Mouse (Mus musculus) forebrain, embryonic 12.5 days (tissue): ENCODE measurements around the gene Smarcc2. TPM values are rescaled to one million over a fixed set of nuclear protein-coding genes. Genes with fewer than 3 reads are reported as not detected.

Experiments used
- ATAC-seq: fragments of 200-750 bp; cut with Nextera tagmentation; 2 replicates; pipeline ENCODE4 v1.8.0; 2017; ENCODE audit warnings: moderate TSS enrichment; ENCODE audit not compliant: low FRiP score
- H3K27ac ChIP-seq: fragments of 300-500 bp; sonication (generic); 2 replicates; pipeline ENCODE4 v1.5.1; 2016; ENCODE audit warnings: mild to moderate bottlenecking
- H3K27me3 ChIP-seq: fragments of 300-500 bp; sonication (generic); 2 replicates; pipeline ENCODE4 v1.6.1; 2016; ENCODE audit warnings: mild to moderate bottlenecking
- H3K36me3 ChIP-seq: fragments of 300-500 bp; sonication (generic); replicated peaks from 2 replicates; pipeline ENCODE4 v1.6.1; 2016; ENCODE audit warnings: mild to moderate bottlenecking
- H3K4me1 ChIP-seq: fragments of 300-500 bp; sonication (generic); 2 replicates; pipeline ENCODE4 v1.6.1; 2016
- H3K4me2 ChIP-seq: fragments of 300-500 bp; sonication (generic); 2 replicates; pipeline ENCODE4 v1.6.1; 2016; ENCODE audit warnings: mild to moderate bottlenecking, moderate library complexity
- H3K4me3 ChIP-seq: fragments of 300-500 bp; sonication (generic); replicated peaks from 2 replicates; pipeline ENCODE4 v1.5.1; 2016; ENCODE audit warnings: mild to moderate bottlenecking
- H3K9ac ChIP-seq: fragments of 300-500 bp; sonication (generic); 2 replicates; pipeline ENCODE4 v1.6.1; 2016; ENCODE audit warnings: mild to moderate bottlenecking
- H3K9me3 ChIP-seq: fragments of 300-500 bp; sonication (generic); 2 replicates; pipeline ENCODE4 v1.6.1; 2016
- WGBS: fragments of 180-500 bp; shearing (Covaris S2); methylation state at CpG from one replicate; pipeline ENCODE4 v1.1.7; 2016; 5-methylcytosine and 5-hydroxymethylcytosine counted together
- polyA plus RNA-seq: library from polyadenylated mRNA; unstranded; fragments of >200 nt; fragmentation: Nextera tagmentation; extraction: Ambion mirVana; gene quantifications from 2 replicates; pipeline ENCODE4 v1.2.1, GENCODE M21; 2016

The Smarcc2 gene
- polyA plus RNA-seq, 1 experiment from 2014 or later: 189 TPM

DNA sequence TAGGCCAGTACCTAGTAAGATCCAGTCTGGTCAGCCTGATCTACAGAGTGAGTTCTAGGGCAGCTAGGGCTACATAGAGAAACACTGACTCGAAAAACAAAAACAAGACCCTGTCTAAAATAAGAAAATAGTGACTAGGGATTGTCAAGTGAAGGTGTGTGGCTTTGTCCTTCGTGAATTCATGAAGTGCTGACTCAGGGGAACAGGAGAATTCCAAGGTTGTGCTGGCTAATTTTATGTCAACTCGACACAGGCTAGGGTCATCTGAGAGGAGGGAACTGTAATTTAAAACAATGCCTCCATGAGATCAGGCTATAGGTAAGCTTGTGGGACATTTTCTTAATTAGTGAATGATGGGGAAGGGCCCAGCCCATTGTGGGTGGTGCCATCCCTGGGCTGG lies 4.6 kb upstream of the Smarcc2 start:
- Histone ChIP-seq H3K4me1 (no peaks in the 10 kb centered on the region), H3K4me2 (no peak overlapping the region), H3K27me3 (no peaks in the 10 kb centered on the region; the same call in 1 of the 2 replicates), H3K27ac (no peak overlapping the region), H3K9me3 (no peaks in the 10 kb centered on the region), H3K36me3 (no peaks in the 10 kb centered on the region), H3K9ac (no peak overlapping the region), H3K4me3 (no peak overlapping the region)
- ATAC-seq: no peak
- WGBS: 72% methylated on average over 3 of the region's 3 CpGs

DNA sequence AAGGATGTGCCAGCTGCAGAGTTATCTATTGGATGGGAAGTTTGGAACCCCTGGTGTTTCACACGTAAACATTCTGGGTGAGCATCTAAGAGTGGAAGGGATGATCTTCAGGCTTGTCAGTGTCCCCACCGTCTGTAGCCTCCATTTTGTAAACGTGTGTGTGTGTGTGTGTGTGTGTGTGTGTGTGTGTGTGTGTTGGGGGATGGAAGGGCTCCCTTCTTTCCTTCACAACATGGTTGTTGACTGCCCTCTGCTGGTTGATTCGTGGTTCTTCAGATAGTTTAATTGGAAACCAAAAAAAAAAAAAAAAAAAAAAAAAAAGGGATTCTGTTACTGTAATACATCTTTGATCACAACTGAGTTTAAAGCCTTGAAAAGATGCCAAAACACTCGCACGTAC lies 3.8 kb upstream of the Smarcc2 start:
- Histone ChIP-seq H3K9ac (no peak overlapping the region), H3K27me3 (no peaks in the 10 kb centered on the region; the same call in 1 of the 2 replicates), H3K9me3 (no peaks in the 10 kb centered on the region), H3K4me1 (peaks cover 2% of the 10 kb centered on the region), H3K27ac (no peak overlapping the region), H3K4me3 (no peak overlapping the region), H3K36me3 (no peaks in the 10 kb centered on the region), H3K4me2 (peak overlapping the region; percentile 41)
- ATAC-seq: peak; percentile 34; the same call in 1 of the 2 replicates
- WGBS: 4% methylated on average over 6 of the region's 6 CpGs

DNA sequence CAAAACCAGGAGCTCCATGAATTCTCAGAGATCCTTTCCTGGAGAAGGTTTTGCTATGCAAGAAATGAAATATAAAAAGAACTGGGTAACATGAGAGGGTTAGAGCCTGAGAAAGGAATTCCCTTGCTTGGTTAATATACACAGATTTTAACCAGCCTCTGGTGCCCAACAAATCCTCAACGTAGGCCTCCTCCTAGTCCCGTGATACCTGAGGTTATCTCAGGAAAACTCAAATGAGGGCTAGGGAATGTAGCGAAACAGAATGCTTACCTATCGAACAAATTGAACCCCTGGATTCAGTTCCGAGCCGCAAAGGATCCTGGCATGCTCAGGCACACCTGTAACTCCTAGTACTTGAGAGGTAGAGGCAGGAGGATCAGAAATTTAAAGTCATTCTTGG lies 1.4 kb upstream of the Smarcc2 start:
- ATAC-seq: no peak
- Histone ChIP-seq H3K36me3 (peaks cover 15% of the 10 kb centered on the region), H3K4me1 (peaks cover 12% of the 10 kb centered on the region), H3K9ac (no peak overlapping the region), H3K4me3 (no peak overlapping the region), H3K27me3 (no peaks in the 10 kb centered on the region; the same call in 1 of the 2 replicates), H3K4me2 (no peak overlapping the region), H3K9me3 (no peaks in the 10 kb centered on the region), H3K27ac (no peak overlapping the region)
- WGBS: 92% methylated on average over 6 of the region's 6 CpGs

DNA sequence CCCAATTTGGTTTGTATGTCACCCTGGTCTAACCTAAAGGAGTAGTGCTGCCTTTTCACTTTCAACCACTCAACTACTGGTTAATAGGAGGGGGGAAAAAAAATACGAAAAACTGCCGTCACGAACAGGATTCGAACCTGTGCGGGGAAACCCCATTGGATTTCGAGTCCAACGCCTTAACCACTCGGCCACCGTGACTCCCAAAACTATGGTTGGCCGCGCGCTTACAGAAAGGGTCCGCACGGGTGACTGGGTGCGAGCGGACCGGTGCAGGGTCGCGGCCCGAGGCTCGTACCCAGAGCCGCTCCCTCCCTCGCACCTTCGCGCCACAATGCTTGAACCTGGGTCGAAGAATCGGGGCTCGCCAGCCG lies 715 bp upstream of the Smarcc2 start:
- Histone ChIP-seq H3K4me1 (peaks cover 12% of the 10 kb centered on the region), H3K9me3 (no peaks in the 10 kb centered on the region), H3K4me3 (peak overlapping the region; percentile 94), H3K9ac (peak overlapping the region; percentile 100), H3K4me2 (peak overlapping the region; percentile 86), H3K27ac (peak overlapping the region; percentile 98), H3K27me3 (no peaks in the 10 kb centered on the region; the same call in 1 of the 2 replicates), H3K36me3 (peaks cover 21% of the 10 kb centered on the region)
- WGBS: under 1% methylated on average over 29 of the region's 29 CpGs
- ATAC-seq: peak; percentile 65

DNA sequence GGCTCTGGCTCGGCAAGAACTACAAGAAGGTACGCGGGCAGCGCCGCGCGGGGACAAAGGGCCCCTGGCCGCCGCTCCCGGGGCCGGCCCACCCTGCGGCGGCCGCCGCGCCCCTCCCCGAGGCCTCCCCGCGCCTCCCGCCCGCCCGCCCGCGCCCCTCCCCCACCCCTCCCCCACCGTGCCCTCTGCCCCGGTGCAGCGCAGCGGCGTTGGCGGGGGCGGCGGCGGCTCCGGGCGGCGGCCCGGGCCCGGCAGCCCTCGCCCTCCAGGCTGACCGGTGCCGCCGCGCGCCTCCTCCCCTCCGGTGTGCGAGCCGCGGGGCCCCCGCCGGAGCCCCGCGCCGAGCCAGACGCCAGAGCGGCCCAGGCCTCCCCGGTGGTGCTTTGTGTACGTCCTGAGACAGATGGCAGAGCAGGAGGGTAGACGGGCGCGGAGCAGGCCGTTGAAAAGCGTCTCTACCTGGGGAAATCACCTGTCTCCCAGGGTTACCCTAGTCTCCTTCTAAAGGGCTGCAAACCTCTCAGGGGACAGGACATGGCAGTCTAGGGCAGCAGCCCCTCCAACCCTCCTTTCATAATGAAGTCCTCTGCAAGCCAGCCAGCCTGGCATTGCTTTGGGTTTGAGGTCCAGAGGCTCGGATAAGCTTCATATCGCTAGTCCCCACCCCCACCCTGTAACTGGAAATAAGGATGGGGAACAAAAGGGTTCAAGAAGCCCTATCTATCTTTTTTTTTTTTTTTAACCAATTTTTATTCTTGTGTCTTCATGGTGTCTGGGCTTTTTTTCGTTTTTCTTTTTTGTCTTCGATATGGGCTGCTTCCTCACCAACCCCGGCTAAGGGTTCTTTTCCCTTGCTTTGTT lies 591 bp downstream of the Smarcc2 start:
- Histone ChIP-seq H3K27me3 (no peaks in the 10 kb centered on the region; the same call in 1 of the 2 replicates), H3K27ac (peak overlapping the region; percentile 98), H3K4me3 (peak overlapping the region; percentile 94), H3K4me2 (peak overlapping the region; percentile 86), H3K36me3 (peaks cover 34% of the 10 kb centered on the region), H3K4me1 (peaks cover 12% of the 10 kb centered on the region), H3K9ac (peak overlapping the region; percentile 100), H3K9me3 (no peaks in the 10 kb centered on the region)
- peak; percentile 75 for ATAC-seq
- WGBS: under 1% methylated on average over 21 of the region's 67 CpGs

DNA sequence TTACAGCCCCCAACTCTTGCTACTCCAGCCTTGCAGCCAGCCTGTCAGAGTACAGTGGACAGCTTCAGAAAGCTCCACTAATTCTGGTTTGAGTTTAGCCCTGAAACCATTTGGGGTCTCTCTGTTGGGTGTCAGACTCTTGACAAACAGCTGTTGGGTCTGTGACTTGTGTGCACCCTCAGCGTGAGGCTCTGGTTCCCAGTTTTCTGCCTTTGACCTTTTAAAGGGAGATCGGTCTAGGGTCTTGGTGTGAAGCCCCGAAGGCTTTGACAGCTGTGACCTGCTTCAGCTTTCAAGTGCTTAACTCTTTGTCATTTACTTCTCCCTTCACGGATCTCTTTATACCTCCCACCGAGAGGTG lies 1.2 kb downstream of the Smarcc2 start:
- Histone ChIP-seq H3K27ac (peak overlapping the region; percentile 98), H3K4me3 (peak overlapping the region; percentile 94), H3K9me3 (no peaks in the 10 kb centered on the region), H3K4me1 (peaks cover 12% of the 10 kb centered on the region), H3K9ac (peak overlapping the region; percentile 100), H3K27me3 (no peaks in the 10 kb centered on the region; the same call in 1 of the 2 replicates), H3K4me2 (peak overlapping the region; percentile 86), H3K36me3 (peaks cover 40% of the 10 kb centered on the region)
- WGBS: 0% methylated on average over 5 of the region's 5 CpGs
- ATAC-seq: no peak

DNA sequence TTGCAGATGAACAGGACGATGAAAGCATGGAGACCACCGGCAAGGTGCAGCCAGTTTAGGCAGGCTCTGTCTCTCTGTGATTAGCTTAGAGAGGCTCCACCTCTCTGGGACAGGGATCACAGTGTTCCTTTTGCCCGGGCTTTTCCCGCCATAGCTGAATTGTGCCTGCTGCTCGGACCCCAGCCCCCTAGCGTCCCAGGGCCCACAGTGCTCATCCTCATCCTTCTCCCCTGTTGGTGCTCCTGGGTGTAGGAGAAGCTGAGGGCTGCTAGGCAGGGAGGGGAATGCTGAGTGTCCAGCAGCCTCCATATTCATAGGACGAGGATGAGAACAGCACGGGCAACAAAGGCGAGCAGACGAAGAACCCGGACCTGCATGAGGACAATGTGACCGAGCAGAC lies 15.3 kb downstream of the Smarcc2 start:
- 83% methylated on average over 12 of the region's 12 CpGs for WGBS
- no peak overlapping the region for H3K9ac ChIP-seq

DNA sequence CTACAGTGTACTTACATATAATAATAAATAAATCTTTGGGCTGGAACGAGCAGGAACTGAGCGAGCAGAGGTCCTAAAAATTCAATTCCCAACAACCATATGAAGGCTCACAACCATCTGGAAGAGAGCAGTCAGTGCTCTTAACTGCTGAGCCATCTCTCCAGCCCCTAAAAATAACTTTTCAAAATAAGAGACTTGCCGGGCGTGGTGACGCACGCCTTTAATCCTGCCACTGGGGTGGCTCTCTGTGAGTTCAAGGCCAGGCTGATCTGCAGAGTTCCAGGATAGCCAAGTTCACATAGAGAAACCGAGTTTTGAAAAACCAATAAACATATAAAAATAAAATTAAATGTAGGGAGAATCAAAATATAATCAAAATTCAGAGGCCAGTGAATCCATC lies 27.3 kb downstream of the Smarcc2 start:
- H3K4me3 ChIP-seq: no peak overlapping the region
- H3K27me3 ChIP-seq: no peaks in the 10 kb centered on the region
- no peak overlapping the region for H3K4me2 ChIP-seq
- H3K27ac ChIP-seq: no peak overlapping the region
- no peak for ATAC-seq
- H3K4me1 ChIP-seq: peaks cover 6% of the 10 kb centered on the region
- peaks cover 95% of the 10 kb centered on the region for H3K36me3 ChIP-seq
- 94% methylated on average over 7 of the region's 7 CpGs for WGBS
- H3K9me3 ChIP-seq: no peaks in the 10 kb centered on the region
- no peak overlapping the region for H3K9ac ChIP-seq

More for the DNA sequence above, 15.3 kb downstream of the Smarcc2 start:
- peaks cover 96% of the 10 kb centered on the region for H3K36me3 ChIP-seq
- ATAC-seq: no peak
- H3K27me3 ChIP-seq: no peaks in the 10 kb centered on the region
- no peak overlapping the region for H3K4me3 ChIP-seq
- no peaks in the 10 kb centered on the region for H3K9me3 ChIP-seq
- H3K27ac ChIP-seq: no peak overlapping the region
- H3K4me1 ChIP-seq: no peaks in the 10 kb centered on the region
- no peak overlapping the region for H3K4me2 ChIP-seq

DNA sequence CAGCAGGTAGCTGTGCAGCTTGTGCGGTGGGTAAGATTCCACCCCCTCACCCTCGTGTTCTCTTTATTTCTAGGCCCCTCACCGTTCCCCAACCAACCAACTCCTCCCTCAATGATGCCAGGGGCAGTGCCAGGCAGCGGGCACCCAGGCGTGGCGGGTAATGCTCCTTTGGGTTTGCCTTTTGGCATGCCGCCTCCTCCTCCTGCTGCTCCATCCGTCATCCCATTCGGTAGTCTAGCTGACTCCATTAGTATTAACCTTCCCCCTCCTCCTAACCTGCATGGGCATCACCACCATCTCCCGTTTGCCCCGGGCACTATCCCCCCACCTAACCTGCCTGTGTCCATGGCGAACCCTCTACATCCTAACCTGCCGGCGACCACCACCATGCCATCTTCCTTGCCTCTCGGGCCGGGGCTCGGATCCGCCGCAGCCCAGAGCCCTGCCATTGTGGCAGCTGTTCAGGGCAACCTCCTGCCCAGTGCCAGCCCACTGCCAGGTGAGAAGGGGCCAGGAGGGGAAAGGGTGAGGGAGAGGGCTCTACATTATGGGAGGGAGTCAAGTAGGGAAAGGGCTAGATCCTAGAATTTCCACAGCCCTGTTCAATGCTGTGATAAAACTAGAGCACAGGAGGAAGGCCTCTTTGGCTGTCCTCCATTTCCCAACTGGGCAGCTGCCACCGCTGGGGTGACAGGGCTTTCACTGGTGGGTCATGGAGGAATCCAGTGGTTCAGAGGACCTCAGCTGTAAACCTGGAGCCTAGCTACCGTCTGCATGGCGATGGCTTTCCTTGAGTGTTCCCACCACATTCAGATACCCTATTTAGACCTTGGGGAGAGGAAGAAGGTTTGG lies 29.0 kb downstream of the Smarcc2 start:
- WGBS: 96% methylated on average over 22 of the region's 22 CpGs
- H3K4me1 ChIP-seq: peaks cover 21% of the 10 kb centered on the region
- no peak for ATAC-seq
- no peaks in the 10 kb centered on the region for H3K27me3 ChIP-seq
- peaks cover 85% of the 10 kb centered on the region for H3K36me3 ChIP-seq
- H3K4me3 ChIP-seq: 0 out of 2 replicates have a peak overlapping the region, but pooled peaks have one; percentile 5
- H3K9me3 ChIP-seq: no peaks in the 10 kb centered on the region
- H3K27ac ChIP-seq: no peak overlapping the region
- H3K9ac ChIP-seq: no peak overlapping the region
- no peak overlapping the region for H3K4me2 ChIP-seq

DNA sequence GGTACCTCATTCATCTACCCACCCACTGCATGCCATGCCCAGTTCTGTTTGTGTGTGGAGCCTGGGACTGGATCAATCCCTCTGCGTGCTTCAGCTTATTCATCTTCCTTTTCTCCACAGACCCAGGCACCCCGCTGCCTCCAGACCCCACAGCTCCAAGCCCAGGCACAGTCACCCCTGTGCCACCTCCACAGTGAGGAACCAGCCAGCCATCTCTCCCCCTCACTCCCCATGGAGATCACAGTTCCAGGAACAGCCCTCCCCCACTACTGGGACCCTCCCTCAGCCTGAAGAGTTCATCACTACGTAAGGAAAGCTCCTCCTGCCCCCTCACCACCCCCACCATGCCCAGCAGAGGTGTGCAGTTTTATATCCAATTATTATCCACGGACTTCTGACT lies 29.7 kb downstream of the Smarcc2 start:
- Histone ChIP-seq H3K36me3 (peaks cover 78% of the 10 kb centered on the region), H3K27me3 (no peaks in the 10 kb centered on the region), H3K27ac (no peak overlapping the region), H3K4me3 (no peak overlapping the region), H3K4me1 (peaks cover 21% of the 10 kb centered on the region), H3K9me3 (no peaks in the 10 kb centered on the region), H3K4me2 (no peak overlapping the region), H3K9ac (no peak overlapping the region)
- ATAC-seq: no peak
- WGBS: 76% methylated on average over 4 of the region's 4 CpGs

DNA sequence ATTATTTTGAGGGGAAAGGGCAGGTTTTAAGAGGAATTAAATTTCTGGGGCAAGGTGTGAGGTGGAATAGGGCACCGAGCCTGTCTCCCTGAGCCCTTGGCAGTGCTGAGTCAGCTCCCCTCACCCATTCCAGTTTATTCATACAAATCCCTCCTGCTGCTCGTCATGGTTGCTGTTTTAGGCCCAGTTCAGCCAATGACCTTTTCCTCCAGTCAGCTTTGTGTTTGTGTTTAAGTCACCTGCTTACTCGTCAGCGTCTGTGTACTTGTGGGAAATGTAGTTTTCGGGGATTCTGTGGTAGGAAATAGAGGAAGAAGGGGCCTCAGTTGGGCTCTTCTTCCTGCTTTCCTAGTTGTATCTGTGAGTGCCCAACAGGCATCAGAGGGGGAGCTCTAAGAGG lies 30.3 kb downstream of the Smarcc2 start:
- no peak for ATAC-seq
- Histone ChIP-seq H3K4me1 (peaks cover 22% of the 10 kb centered on the region), H3K4me3 (no peak overlapping the region), H3K36me3 (peaks cover 72% of the 10 kb centered on the region), H3K27me3 (no peaks in the 10 kb centered on the region), H3K9ac (no peak overlapping the region), H3K27ac (no peak overlapping the region; the same call in 1 of the 2 replicates), H3K9me3 (no peaks in the 10 kb centered on the region), H3K4me2 (no peak overlapping the region)
- 77% methylated on average over 5 of the region's 5 CpGs for WGBS

DNA sequence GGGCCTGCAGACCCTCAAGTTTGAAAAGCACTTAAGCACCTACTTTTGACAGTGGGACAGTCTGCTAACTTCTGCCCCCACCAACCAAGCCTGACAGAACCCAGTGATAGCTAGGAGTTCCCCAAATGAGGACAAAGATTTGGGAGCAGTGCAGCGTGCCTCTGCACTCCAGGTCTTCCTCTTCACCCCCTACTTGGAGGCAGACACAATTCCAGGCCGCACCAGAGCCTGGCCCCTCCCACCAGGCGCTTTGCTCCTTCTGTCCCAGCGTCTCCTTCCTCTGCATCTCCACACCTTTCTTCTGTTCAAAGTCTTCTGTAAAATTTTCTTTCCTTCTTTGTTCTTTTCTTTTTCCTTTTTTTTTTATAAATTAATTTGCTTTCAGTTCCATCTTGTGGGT lies 30.7 kb downstream of the Smarcc2 start:
- no peak overlapping the region; the same call in 1 of the 2 replicates for H3K27ac ChIP-seq
- ATAC-seq: no peak
- peaks cover 68% of the 10 kb centered on the region for H3K36me3 ChIP-seq
- WGBS: 62% methylated on average over 4 of the region's 4 CpGs
- no peaks in the 10 kb centered on the region for H3K9me3 ChIP-seq
- H3K4me3 ChIP-seq: no peak overlapping the region
- no peak overlapping the region for H3K4me2 ChIP-seq
- H3K4me1 ChIP-seq: peaks cover 26% of the 10 kb centered on the region
- H3K9ac ChIP-seq: 0 out of 2 replicates have a peak overlapping the region, but pooled peaks have one; percentile 25
- H3K27me3 ChIP-seq: no peaks in the 10 kb centered on the region
